Mouse (Mus musculus) heart, postnatal 0 days (tissue): ENCODE measurements around the gene 2310061I04Rik. TPM values are rescaled to one million over a fixed set of nuclear protein-coding genes. Genes with fewer than 3 reads are reported as not detected.

Experiments used
- ATAC-seq: fragments of 200-750 bp; cut with Nextera tagmentation; 2 replicates; pipeline ENCODE4 v1.8.0; 2017; ENCODE audit warnings: low read depth, moderate number of reproducible peaks, moderate library complexity; ENCODE audit not compliant: insufficient read depth
- DNase-seq: peaks from one replicate; pipeline ENCODE4 v3.0.0-alpha.2; 2016; ENCODE audit warnings: low spot score
- H3K27ac ChIP-seq: fragments of 300-500 bp; sonication (generic); 2 replicates; pipeline ENCODE4 v1.5.1; 2014; ENCODE audit warnings: low read depth, mild to moderate bottlenecking
- H3K27me3 ChIP-seq: fragments of 300-500 bp; sonication (generic); 2 replicates; pipeline ENCODE4 v1.6.1; 2014; ENCODE audit warnings: low read length, mixed read lengths; ENCODE audit not compliant: control insufficient read depth, insufficient read depth
- H3K36me3 ChIP-seq: fragments of 300-500 bp; sonication (generic); replicated peaks from 2 replicates; pipeline ENCODE4 v1.6.1; 2014; ENCODE audit warnings: low read length, mixed read lengths; ENCODE audit not compliant: control insufficient read depth, insufficient read depth
- H3K4me1 ChIP-seq: fragments of 300-500 bp; sonication (generic); 2 replicates; pipeline ENCODE4 v1.6.1; 2014; ENCODE audit warnings: antibody characterized with exemption; ENCODE audit not compliant: control insufficient read depth, insufficient read depth
- H3K4me2 ChIP-seq: fragments of 300-500 bp; sonication (generic); 2 replicates; pipeline ENCODE4 v1.6.1; 2014; ENCODE audit warnings: low read depth, mild to moderate bottlenecking, low read length, moderate library complexity
- H3K4me3 ChIP-seq: fragments of 300-500 bp; sonication (generic); 2 replicates; pipeline ENCODE4 v1.5.1; 2014; ENCODE audit warnings: low read depth, low read length
- H3K9ac ChIP-seq: fragments of 300-500 bp; sonication (generic); replicated peaks from 2 replicates; pipeline ENCODE4 v1.6.1; 2014; ENCODE audit warnings: low read depth, low read length, mixed read lengths
- H3K9me3 ChIP-seq: fragments of 300-500 bp; sonication (generic); replicated peaks from 2 replicates; pipeline ENCODE4 v1.6.1; 2016; ENCODE audit warnings: low read length; ENCODE audit not compliant: control insufficient read depth
- CTCF ChIP-seq: IDR thresholded peaks from 2 replicates; pipeline ENCODE4 v1.5.1; 2016; ENCODE audit warnings: antibody characterized with exemption, control low read depth, low read depth
- EP300 ChIP-seq: IDR thresholded peaks from 2 replicates; pipeline ENCODE4 v1.6.1; 2016; ENCODE audit warnings: antibody characterized with exemption, low read depth
- WGBS: fragments of 180-500 bp; shearing (Covaris S2); extraction: QIAGEN DNeasy Blood & Tissue Kit; methylation state at CpG from one replicate; pipeline ENCODE4 v1.1.7; 2014; 5-methylcytosine and 5-hydroxymethylcytosine counted together
- polyA plus RNA-seq: library from polyadenylated mRNA; unstranded; fragments of >200 nt; fragmentation: Nextera tagmentation; extraction: Ambion mirVana; gene quantifications from 2 replicates; pipeline ENCODE4 v1.2.1, GENCODE M21; 2015
- total RNA-seq: library from RNA; depleted of rRNA; stranded (reverse); fragments of >200 nt; gene quantifications from 2 replicates; pipeline ENCODE4 v1.2.3, GENCODE M21; 2014; ENCODE audit warnings: low replicate concordance

The 2310061I04Rik gene
- total and polyA plus RNA-seq, 2 experiments from 2014 or later, result 32.5 to 53.1 TPM

DNA sequence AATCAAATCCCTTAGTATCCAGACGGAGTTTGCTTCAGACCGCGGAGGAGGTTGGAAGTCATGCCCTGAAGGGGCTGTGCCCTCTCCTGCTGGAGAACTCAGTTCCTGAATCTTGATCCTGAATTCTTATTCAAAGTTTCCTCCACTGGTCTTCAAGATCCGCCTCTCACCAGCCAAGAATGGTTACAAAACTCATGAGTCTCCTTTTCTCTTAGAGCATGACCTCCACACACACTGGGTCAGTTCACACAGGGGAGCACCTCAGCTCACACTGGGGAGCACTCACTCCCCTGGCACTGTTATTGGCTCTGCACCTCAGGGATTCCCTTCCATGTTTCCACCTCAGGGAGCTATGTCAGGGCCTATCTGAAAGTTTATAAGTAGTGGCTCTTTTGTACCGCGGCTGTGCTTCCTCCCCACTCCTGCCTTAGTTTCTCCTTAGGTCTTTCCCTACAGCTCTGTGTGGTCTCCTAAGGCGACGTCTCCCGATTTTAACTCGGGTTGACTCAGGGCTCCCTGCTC is 32.3 kb downstream of the 2310061I04Rik start:
- Histone ChIP-seq H3K4me3 (peak overlapping the region; percentile 66), H3K9me3 (no peaks in the 10 kb centered on the region), H3K27me3 (no peaks in the 10 kb centered on the region), H3K27ac (peak overlapping the region; percentile 96), H3K9ac (peak overlapping the region; percentile 77), H3K4me1 (peaks cover 17% of the 10 kb centered on the region; the same call in 1 of the 2 replicates), H3K36me3 (no peaks in the 10 kb centered on the region), H3K4me2 (peak overlapping the region; percentile 86)
- TF ChIP-seq CTCF, result no peak
- no peak for TF ChIP-seq EP300
- WGBS, result 25% methylated on average over 10 of the region's 10 CpGs
- DNase-seq (no peak), ATAC-seq (no peak)

DNA sequence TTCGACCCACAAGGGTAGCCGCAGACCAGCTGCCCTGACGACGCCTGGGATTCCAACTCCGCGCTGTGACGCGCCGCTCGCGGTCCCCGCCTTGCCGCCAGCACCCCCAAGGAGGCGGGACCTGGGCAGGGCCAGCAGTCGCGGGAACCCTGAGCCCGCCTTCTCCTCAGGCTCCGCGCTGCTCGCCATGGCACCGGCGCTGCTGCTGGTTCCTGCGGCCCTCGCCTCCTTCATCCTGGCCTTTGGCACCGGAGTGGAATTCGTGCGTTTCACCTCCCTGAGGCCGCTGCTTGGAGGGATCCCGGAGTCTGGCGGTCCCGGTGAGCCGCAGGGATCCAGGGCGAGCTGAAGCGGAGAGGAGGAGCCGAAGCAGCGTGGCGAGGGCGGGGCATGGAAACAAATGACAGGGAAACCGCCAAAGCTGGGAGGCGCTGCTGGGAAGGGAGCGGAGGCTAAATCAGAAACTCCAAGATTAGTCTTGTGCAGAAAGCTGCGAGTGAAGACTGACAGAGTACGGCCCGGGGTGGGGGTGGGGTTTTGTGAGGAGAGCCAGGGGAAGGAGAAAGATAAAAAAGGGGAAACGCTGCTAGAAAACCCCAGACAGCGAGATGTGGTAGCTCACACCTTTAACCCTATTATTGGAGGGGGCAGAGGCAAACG is 35.9 kb downstream of the 2310061I04Rik start, which contains the start of gene Nrm:
TSS of gene Nrm (plus strand) at position 121 of the 660 bp plus-strand sequence.
- Histone ChIP-seq H3K4me1 (peaks cover 10% of the 10 kb centered on the region; the same call in 1 of the 2 replicates), H3K4me2 (peak within 1 kb of the TSS; percentile 78), H3K4me3 (peak within 1 kb of the TSS; percentile 82), H3K36me3 (peaks cover 19% of the 10 kb centered on the region), H3K27ac (peak within 1 kb of the TSS; percentile 89), H3K9ac (peak within 1 kb of the TSS; percentile 60), H3K9me3 (no peaks in the 10 kb centered on the region), H3K27me3 (no peaks in the 10 kb centered on the region)
- peak; percentile 89 for ATAC-seq
- WGBS, result under 1% methylated on average over 47 of the region's 47 CpGs
- TF ChIP-seq CTCF, result peak; percentile 58
- TF ChIP-seq EP300, result peak; percentile 24; the same call in 1 of the 2 replicates
- DNase-seq, result peak; percentile 97

DNA sequence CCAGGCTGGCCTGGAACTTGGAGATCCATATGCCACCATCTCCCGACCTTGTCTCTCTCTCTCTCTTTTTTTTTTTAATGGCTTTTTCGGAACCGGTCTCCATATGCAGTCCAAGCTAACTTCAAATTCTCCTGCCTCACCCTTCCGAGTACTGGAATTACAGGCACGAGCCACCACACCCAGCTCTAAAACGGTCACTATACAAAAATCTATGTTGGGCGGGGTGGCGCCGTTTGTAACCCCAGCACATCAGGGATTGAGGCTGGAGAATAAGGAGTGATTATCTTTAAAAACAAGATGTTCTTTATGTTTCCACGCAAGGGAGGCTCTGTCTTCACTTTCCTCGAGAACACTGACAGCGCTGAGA is 36.4 kb downstream of the 2310061I04Rik start:
- Histone ChIP-seq H3K36me3 (peaks cover 19% of the 10 kb centered on the region), H3K9me3 (no peaks in the 10 kb centered on the region), H3K4me2 (peak overlapping the region; percentile 78), H3K4me3 (peak overlapping the region; percentile 82), H3K27me3 (no peaks in the 10 kb centered on the region), H3K27ac (peak overlapping the region; percentile 89), H3K9ac (peak overlapping the region; percentile 60), H3K4me1 (peaks cover 10% of the 10 kb centered on the region; the same call in 1 of the 2 replicates)
- WGBS, result 6% methylated on average over 12 of the region's 12 CpGs
- DNase-seq (no peak), ATAC-seq (no peak)
- TF ChIP-seq CTCF (no peak), EP300 (no peak)

DNA sequence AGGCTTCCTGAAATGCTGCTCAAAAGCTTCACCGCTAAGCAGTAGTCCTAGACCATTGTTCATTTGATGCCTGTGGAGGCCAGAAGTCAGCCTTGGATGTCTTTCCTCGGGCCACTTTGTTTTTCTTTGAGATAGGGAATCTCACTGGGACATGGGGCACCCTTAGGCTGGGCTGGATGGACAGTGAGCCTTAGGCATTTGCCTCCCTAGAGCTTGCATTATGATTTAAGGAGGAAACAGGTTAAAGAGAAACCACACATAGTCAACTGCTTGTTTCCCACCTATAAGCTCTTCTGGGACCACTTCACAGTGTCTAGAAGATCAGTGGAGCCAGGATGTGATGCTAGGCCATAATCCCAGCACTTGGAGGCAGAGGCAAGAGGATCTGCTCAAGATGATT is 37.4 kb downstream of the 2310061I04Rik start:
- Histone ChIP-seq H3K9ac (no peak overlapping the region), H3K9me3 (no peaks in the 10 kb centered on the region), H3K27ac (no peak overlapping the region), H3K4me1 (peaks cover 10% of the 10 kb centered on the region; the same call in 1 of the 2 replicates), H3K36me3 (peaks cover 21% of the 10 kb centered on the region), H3K27me3 (no peaks in the 10 kb centered on the region), H3K4me3 (no peak overlapping the region), H3K4me2 (no peak overlapping the region)
- ATAC-seq, result no peak
- WGBS, result 38% methylated on average over 2 of the region's 2 CpGs
- DNase-seq, result no peak
- no peak for TF ChIP-seq CTCF
- no peak for TF ChIP-seq EP300

DNA sequence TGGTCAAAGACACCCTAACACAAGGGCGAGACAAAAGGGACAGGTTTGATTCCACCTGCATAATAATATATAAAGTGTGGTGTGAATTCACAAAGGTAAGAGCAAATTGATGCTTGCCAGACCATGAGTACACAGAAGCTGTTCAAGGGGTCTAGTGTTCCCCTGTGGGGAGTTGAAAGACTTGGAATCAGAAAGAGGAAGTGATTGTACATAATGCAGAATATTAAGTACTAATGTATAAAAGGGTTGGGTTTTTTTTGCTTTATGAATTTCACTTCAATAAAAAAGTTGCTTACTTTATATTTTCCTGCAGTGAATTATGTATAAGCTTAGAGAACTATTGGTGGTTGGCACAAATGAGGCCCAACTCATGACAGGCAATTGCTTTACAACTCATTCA is 37.9 kb downstream of the 2310061I04Rik start:
- H3K27ac ChIP-seq, result no peak overlapping the region
- DNase-seq (no peak), ATAC-seq (no peak)
- no peaks in the 10 kb centered on the region for H3K27me3 ChIP-seq
- no peak overlapping the region for H3K9ac ChIP-seq
- H3K36me3 ChIP-seq, result peaks cover 26% of the 10 kb centered on the region
- H3K4me3 ChIP-seq, result no peak overlapping the region
- peaks cover 10% of the 10 kb centered on the region; the same call in 1 of the 2 replicates for H3K4me1 ChIP-seq
- H3K9me3 ChIP-seq, result no peaks in the 10 kb centered on the region
- TF ChIP-seq CTCF (no peak), EP300 (no peak)
- WGBS, result 93% methylated on average over 1 of the region's 1 CpGs
- no peak overlapping the region for H3K4me2 ChIP-seq

DNA sequence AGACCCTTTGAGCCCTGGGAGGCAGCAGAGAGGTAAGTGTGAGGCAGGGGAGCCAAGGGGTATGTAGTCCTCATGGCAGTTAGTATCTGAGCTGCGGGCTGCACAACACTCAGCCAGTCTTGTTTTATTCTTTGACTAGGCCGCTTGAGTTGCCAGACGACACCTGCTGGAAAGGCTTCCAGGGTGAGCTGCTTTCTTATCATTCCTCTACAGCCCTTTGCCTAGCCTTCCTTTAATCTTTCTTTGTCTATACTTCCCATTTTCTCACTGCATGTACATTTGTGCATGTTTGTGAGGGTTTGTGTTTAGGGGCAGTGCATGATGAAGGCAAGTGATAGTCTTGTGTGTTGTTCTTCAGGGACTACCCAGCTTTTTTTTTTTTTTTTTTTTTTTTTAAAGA is 46.3 kb downstream of the 2310061I04Rik start:
- no peak for TF ChIP-seq EP300
- Histone ChIP-seq H3K9ac (no peak overlapping the region), H3K4me2 (no peak overlapping the region), H3K27ac (no peak overlapping the region), H3K9me3 (no peaks in the 10 kb centered on the region), H3K27me3 (no peaks in the 10 kb centered on the region), H3K4me1 (no peaks in the 10 kb centered on the region), H3K4me3 (no peak overlapping the region), H3K36me3 (peaks cover 83% of the 10 kb centered on the region)
- 73% methylated on average over 3 of the region's 3 CpGs for WGBS
- ATAC-seq (no peak), DNase-seq (no peak)
